Mouse (Mus musculus) forebrain, embryonic 11.5 days (tissue): ENCODE results near the gene Mn1. TPM values are rescaled to one million over a fixed set of nuclear protein-coding genes. Genes with fewer than 3 reads are reported as not detected.

ENCODE experiments used
- ATAC-seq: fragments of 200-750 bp; cut with Nextera tagmentation; replicated peaks from 2 replicates; pipeline ENCODE4 v1.8.0; 2017; ENCODE audit warnings: moderate TSS enrichment; ENCODE audit not compliant: low FRiP score
- DNase-seq: peaks from one replicate; pipeline ENCODE4 v3.0.0-alpha.2; 2017; ENCODE audit warnings: low spot score
- H3K27ac ChIP-seq: fragments of 300-500 bp; sonication (generic); 2 replicates; pipeline ENCODE4 v1.5.1; 2014; ENCODE audit warnings: low read depth, low read length
- H3K27me3 ChIP-seq: fragments of 300-500 bp; sonication (generic); 2 replicates; pipeline ENCODE4 v1.6.1; 2014; ENCODE audit warnings: mild to moderate bottlenecking, low read length, mixed read lengths; ENCODE audit not compliant: control insufficient read depth, insufficient read depth
- H3K36me3 ChIP-seq: fragments of 300-500 bp; sonication (generic); 2 replicates; pipeline ENCODE4 v1.6.1; 2014; ENCODE audit warnings: mild to moderate bottlenecking, low read length, moderate library complexity, mixed read lengths; ENCODE audit not compliant: control insufficient read depth, insufficient read depth
- H3K4me1 ChIP-seq: fragments of 300-500 bp; sonication (generic); replicated peaks from 2 replicates; pipeline ENCODE4 v1.6.1; 2014; ENCODE audit warnings: low read length, mixed read lengths; ENCODE audit not compliant: control insufficient read depth, insufficient read depth
- H3K4me2 ChIP-seq: fragments of 300-500 bp; sonication (generic); 2 replicates; pipeline ENCODE4 v1.6.1; 2014; ENCODE audit warnings: low read depth, mild to moderate bottlenecking, low read length, moderate library complexity, mixed read lengths; ENCODE audit not compliant: severe bottlenecking
- H3K4me3 ChIP-seq: fragments of 300-500 bp; sonication (generic); 2 replicates; pipeline ENCODE4 v1.5.1; 2014; ENCODE audit warnings: low read depth, low read length
- H3K9ac ChIP-seq: fragments of 300-500 bp; sonication (generic); 2 replicates; pipeline ENCODE4 v1.6.1; 2014; ENCODE audit warnings: low read length
- H3K9me3 ChIP-seq: fragments of 300-500 bp; sonication (generic); 2 replicates; pipeline ENCODE4 v1.6.1; 2016; ENCODE audit warnings: low read length, mixed read lengths; ENCODE audit not compliant: control insufficient read depth
- WGBS: fragments of 180-500 bp; shearing (Covaris S2); extraction: QIAGEN DNeasy Blood & Tissue Kit; methylation state at CpG from one replicate; pipeline ENCODE4 v1.1.7; 2014; 5-methylcytosine and 5-hydroxymethylcytosine counted together
- polyA plus RNA-seq: library from polyadenylated mRNA; unstranded; fragments of >200 nt; fragmentation: Nextera tagmentation; extraction: Ambion mirVana; gene quantifications from 2 replicates; pipeline ENCODE4 v1.2.1, GENCODE M21; 2014

Gene Mn1
- polyA plus RNA-seq, 1 experiment from 2014 or later, result 51.9 TPM

GRCm38 (mm10) chr5:111469195-111469882, 52.2 kb downstream of the Mn1 start:
- Histone ChIP-seq H3K27me3 (no peaks in the 10 kb centered on the region), H3K9me3 (no peaks in the 10 kb centered on the region), H3K4me3 (no peak overlapping the region), H3K4me1 (no peaks in the 10 kb centered on the region), H3K4me2 (no peak overlapping the region), H3K9ac (no peak overlapping the region), H3K36me3 (no peaks in the 10 kb centered on the region), H3K27ac (no peak overlapping the region)
- ATAC-seq, result no peak
- WGBS, result 80% methylated on average over 7 of the region's 7 CpGs
- DNase-seq, result no peak

GRCm38 (mm10) chr5:111470875-111471274, 53.7 kb downstream of the Mn1 start:
- Histone ChIP-seq H3K4me2 (no peak overlapping the region), H3K27ac (no peak overlapping the region), H3K9ac (no peak overlapping the region), H3K27me3 (no peaks in the 10 kb centered on the region), H3K4me1 (no peaks in the 10 kb centered on the region; the same call in 1 of the 2 replicates), H3K4me3 (no peak overlapping the region), H3K36me3 (no peaks in the 10 kb centered on the region), H3K9me3 (no peaks in the 10 kb centered on the region)
- ATAC-seq (no peak), DNase-seq (no peak)
- WGBS, result 86% methylated on average over 4 of the region's 4 CpGs

DNA sequence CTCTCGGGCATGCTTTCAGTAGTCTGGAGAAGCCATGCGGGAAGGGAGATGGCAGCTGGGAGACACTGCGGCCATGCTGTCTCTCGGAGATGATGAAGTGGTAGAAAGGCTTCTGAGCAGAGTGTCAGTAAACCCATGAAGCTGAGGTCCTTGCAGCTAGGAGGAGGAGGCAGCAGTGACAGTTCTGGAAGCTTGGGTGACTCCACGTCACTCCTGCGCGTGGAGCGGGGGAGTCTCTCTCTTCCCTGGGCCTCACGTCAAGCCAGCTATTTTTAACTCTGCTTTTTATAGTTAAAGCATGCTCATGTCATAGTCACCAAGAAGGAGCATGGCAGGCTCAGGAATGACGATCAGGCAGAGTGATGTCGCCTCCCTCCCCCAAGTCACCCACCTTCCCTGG, 56.3 kb downstream of the Mn1 start:
- Histone ChIP-seq H3K27ac (no peak overlapping the region), H3K4me1 (no peaks in the 10 kb centered on the region; the same call in 1 of the 2 replicates), H3K9ac (no peak overlapping the region), H3K4me3 (no peak overlapping the region), H3K27me3 (no peaks in the 10 kb centered on the region), H3K4me2 (no peak overlapping the region), H3K9me3 (no peaks in the 10 kb centered on the region), H3K36me3 (no peaks in the 10 kb centered on the region)
- no peak for ATAC-seq
- no peak for DNase-seq
- WGBS, result 83% methylated on average over 11 of the region's 11 CpGs

DNA sequence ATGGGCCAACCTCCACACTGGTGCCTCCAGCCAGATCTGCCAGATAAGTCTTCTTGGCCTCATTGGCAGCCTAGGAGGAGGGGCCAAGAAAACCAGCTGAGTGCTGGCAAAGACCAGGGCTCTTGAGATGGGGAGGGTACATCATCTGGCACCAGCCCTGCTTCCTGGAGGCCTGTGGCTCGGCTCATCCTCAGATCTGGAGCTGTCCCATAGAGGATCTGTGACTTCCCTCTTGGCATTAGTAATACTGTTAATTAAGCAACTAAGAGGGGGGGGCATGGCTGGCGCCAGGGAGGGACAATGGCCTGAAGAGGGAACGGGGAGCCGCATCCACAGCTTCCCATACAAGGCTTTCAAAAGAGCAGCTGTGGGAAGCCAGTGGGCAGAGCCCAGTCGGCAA, 58.6 kb downstream of the Mn1 start:
- H3K4me3 ChIP-seq, result no peak overlapping the region
- H3K4me2 ChIP-seq, result no peak overlapping the region
- no peak overlapping the region for H3K27ac ChIP-seq
- no peaks in the 10 kb centered on the region for H3K27me3 ChIP-seq
- no peaks in the 10 kb centered on the region for H3K36me3 ChIP-seq
- H3K4me1 ChIP-seq, result no peaks in the 10 kb centered on the region; the same call in 1 of the 2 replicates
- 57% methylated on average over 5 of the region's 5 CpGs for WGBS
- ATAC-seq (no peak), DNase-seq (no peak)
- H3K9ac ChIP-seq, result no peak overlapping the region
- no peaks in the 10 kb centered on the region for H3K9me3 ChIP-seq

- Histone ChIP-seq H3K9ac (no peak overlapping the region), H3K4me1 (no peaks in the 10 kb centered on the region; the same call in 1 of the 2 replicates), H3K27me3 (no peaks in the 10 kb centered on the region), H3K27ac (no peak overlapping the region), H3K4me2 (no peak overlapping the region), H3K9me3 (no peaks in the 10 kb centered on the region), H3K4me3 (no peak overlapping the region), H3K36me3 (no peaks in the 10 kb centered on the region)
- 84% methylated on average over 6 of the region's 6 CpGs for WGBS
- DNase-seq (no peak), ATAC-seq (no peak)
Observed at GRCm38 (mm10) chr5:111476141-111476540, 59.0 kb downstream of the Mn1 start.

DNA sequence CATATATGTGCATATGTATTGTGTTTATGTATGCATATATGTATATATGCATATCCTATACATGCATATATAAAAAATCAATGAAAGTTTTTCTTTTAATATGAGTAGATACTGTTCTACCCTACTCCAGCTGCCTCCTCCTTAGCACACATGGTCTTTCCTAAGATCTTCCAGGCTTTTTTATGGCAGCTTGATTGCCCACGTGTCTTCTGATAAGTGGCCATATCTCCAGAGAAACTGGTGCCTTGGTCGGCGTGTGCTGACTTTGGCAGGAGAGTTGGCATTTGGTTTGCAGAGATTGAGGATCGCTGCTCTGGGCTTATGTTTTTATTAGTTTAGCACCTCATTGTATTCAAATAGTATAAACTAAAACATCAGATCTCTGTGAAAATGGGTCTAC, 68.7 kb downstream of the Mn1 start:
- DNase-seq (no peak), ATAC-seq (no peak)
- no peaks in the 10 kb centered on the region for H3K27me3 ChIP-seq
- no peaks in the 10 kb centered on the region for H3K4me1 ChIP-seq
- no peak overlapping the region for H3K4me2 ChIP-seq
- peaks cover 4% of the 10 kb centered on the region; the same call in 1 of the 2 replicates for H3K9me3 ChIP-seq
- no peak overlapping the region for H3K27ac ChIP-seq
- no peaks in the 10 kb centered on the region for H3K36me3 ChIP-seq
- no peak overlapping the region for H3K9ac ChIP-seq
- WGBS, result 91% methylated on average over 4 of the region's 4 CpGs
- H3K4me3 ChIP-seq, result no peak overlapping the region

- 57% methylated on average over 7 of the region's 7 CpGs for WGBS
- Histone ChIP-seq H3K4me3 (no peak overlapping the region), H3K27me3 (no peaks in the 10 kb centered on the region), H3K36me3 (no peaks in the 10 kb centered on the region), H3K9ac (no peak overlapping the region), H3K9me3 (no peaks in the 10 kb centered on the region), H3K4me2 (no peak overlapping the region), H3K4me1 (no peaks in the 10 kb centered on the region), H3K27ac (no peak overlapping the region)
- ATAC-seq, result peak; percentile 70
- no peak for DNase-seq
Observed at GRCm38 (mm10) chr5:111489022-111489616, 72.0 kb downstream of the Mn1 start.

DNA sequence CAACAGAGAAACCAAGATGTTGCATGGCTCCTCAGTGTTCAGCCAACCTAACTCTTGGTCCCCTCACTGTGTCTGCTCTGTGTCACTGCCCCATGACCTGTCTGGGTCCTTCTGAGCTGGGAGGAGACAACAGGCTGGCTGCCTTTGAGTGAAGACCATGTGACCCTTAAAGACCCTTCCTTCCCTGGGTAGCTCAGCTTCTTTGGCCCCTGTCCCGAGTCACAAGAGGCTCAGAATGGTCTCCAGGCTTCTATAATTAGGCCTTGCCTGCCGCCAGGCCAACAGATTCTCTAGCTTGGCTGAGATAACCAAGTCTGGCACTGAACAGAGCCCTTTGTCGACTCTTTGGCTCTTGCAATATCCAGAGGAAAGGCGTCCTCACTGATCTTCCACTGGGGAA, 73.4 kb downstream of the Mn1 start:
- 77% methylated on average over 4 of the region's 4 CpGs for WGBS
- H3K9me3 ChIP-seq, result no peaks in the 10 kb centered on the region
- DNase-seq, result no peak
- H3K36me3 ChIP-seq, result no peaks in the 10 kb centered on the region
- H3K27ac ChIP-seq, result no peak overlapping the region
- no peaks in the 10 kb centered on the region for H3K27me3 ChIP-seq
- no peak overlapping the region for H3K4me2 ChIP-seq
- H3K4me1 ChIP-seq, result no peaks in the 10 kb centered on the region
- ATAC-seq, result no peak
- no peak overlapping the region for H3K4me3 ChIP-seq
- H3K9ac ChIP-seq, result no peak overlapping the region

GRCm38 (mm10) chr5:111491485-111491884, 74.3 kb downstream of the Mn1 start:
- H3K9me3 ChIP-seq, result no peaks in the 10 kb centered on the region
- 89% methylated on average over 1 of the region's 1 CpGs for WGBS
- no peak overlapping the region for H3K4me3 ChIP-seq
- H3K36me3 ChIP-seq, result no peaks in the 10 kb centered on the region
- DNase-seq (no peak), ATAC-seq (no peak)
- no peaks in the 10 kb centered on the region for H3K4me1 ChIP-seq
- no peak overlapping the region for H3K4me2 ChIP-seq
- no peak overlapping the region for H3K27ac ChIP-seq
- no peaks in the 10 kb centered on the region for H3K27me3 ChIP-seq
- no peak overlapping the region for H3K9ac ChIP-seq
